Mouse (Mus musculus) adrenal gland, postnatal 4 days (tissue): ENCODE results near the gene Ppm1h. TPM values are rescaled to one million over a fixed set of nuclear protein-coding genes. Genes with fewer than 3 reads are reported as not detected.

Experiments
- DNase-seq, 2 experiments: peaks; one replicate each; pipeline ENCODE4 v3.0.0; 2021 to 2022; ENCODE audit warnings: low spot score in 2 of 2, mixed read lengths in 2 of 2
- total RNA-seq, 2 experiments: library from RNA; stranded (reverse); gene quantifications; 2 replicates each; pipeline ENCODE4 v1.2.3; 2021

Ppm1h gene
- total RNA-seq, 2 experiments from 2014 or later, result 16.7 to 25.9 TPM

- DNase-seq, result no peak
Measured at GRCm38 (mm10) chr10:122886916-122887527, 208.5 kb downstream of the Ppm1h start.

GRCm38 (mm10) chr10:122887528-122888183, 209.1 kb downstream of the Ppm1h start:
- DNase-seq, result no peak

- DNase-seq, result no peak
Measured at GRCm38 (mm10) chr10:122890682-122891350, 212.3 kb downstream of the Ppm1h start.

GRCm38 (mm10) chr10:122891461-122891860, 212.9 kb downstream of the Ppm1h start:
- no peak for DNase-seq

- peak; percentile 33 to 47 for DNase-seq
Measured at GRCm38 (mm10) chr10:122894555-122895069, 216.1 kb downstream of the Ppm1h start.

- peak in 1 of 2 experiments; percentile 9 for DNase-seq
Measured at GRCm38 (mm10) chr10:122895121-122895770, 216.7 kb downstream of the Ppm1h start.

- no peak for DNase-seq
Measured at GRCm38 (mm10) chr10:122899971-122900370, 221.4 kb downstream of the Ppm1h start.

GRCm38 (mm10) chr10:122900466-122900865, 221.9 kb downstream of the Ppm1h start:
- DNase-seq, result no peak

- DNase-seq, result no peak
Measured at GRCm38 (mm10) chr10:122901379-122901778, 222.8 kb downstream of the Ppm1h start.

GRCm38 (mm10) chr10:122909406-122910032, 231.0 kb downstream of the Ppm1h start:
- DNase-seq, result no peak

- no peak for DNase-seq
Measured at GRCm38 (mm10) chr10:122910798-122911225, 232.2 kb downstream of the Ppm1h start.

- DNase-seq, result no peak
Measured at GRCm38 (mm10) chr10:122911668-122912067, 233.1 kb downstream of the Ppm1h start.

- no peak for DNase-seq
Measured at GRCm38 (mm10) chr10:122912086-122912690, 233.6 kb downstream of the Ppm1h start.

- peak in 1 of 2 experiments; percentile 49 for DNase-seq
Measured at GRCm38 (mm10) chr10:122912701-122913368, 234.3 kb downstream of the Ppm1h start.

GRCm38 (mm10) chr10:122913393-122913792, 234.8 kb downstream of the Ppm1h start:
- no peak for DNase-seq

- no peak for DNase-seq
Measured at GRCm38 (mm10) chr10:122915905-122916304, 237.3 kb downstream of the Ppm1h start.

- DNase-seq, result no peak
Measured at GRCm38 (mm10) chr10:122917648-122918324, 239.2 kb downstream of the Ppm1h start.

- no peak for DNase-seq
Measured at GRCm38 (mm10) chr10:122918325-122918694, 239.7 kb downstream of the Ppm1h start.

GRCm38 (mm10) chr10:122918754-122919153, 240.2 kb downstream of the Ppm1h start:
- no peak for DNase-seq
